Mouse (Mus musculus) ovary, adult 18-20 months (tissue): ENCODE results near the gene Ulk3.

ENCODE experiments used
- DNase-seq: peaks from one replicate; pipeline ENCODE4 v3.0.0; 2022; ENCODE audit warnings: low spot score, mixed read lengths

Ulk3 gene

DNA sequence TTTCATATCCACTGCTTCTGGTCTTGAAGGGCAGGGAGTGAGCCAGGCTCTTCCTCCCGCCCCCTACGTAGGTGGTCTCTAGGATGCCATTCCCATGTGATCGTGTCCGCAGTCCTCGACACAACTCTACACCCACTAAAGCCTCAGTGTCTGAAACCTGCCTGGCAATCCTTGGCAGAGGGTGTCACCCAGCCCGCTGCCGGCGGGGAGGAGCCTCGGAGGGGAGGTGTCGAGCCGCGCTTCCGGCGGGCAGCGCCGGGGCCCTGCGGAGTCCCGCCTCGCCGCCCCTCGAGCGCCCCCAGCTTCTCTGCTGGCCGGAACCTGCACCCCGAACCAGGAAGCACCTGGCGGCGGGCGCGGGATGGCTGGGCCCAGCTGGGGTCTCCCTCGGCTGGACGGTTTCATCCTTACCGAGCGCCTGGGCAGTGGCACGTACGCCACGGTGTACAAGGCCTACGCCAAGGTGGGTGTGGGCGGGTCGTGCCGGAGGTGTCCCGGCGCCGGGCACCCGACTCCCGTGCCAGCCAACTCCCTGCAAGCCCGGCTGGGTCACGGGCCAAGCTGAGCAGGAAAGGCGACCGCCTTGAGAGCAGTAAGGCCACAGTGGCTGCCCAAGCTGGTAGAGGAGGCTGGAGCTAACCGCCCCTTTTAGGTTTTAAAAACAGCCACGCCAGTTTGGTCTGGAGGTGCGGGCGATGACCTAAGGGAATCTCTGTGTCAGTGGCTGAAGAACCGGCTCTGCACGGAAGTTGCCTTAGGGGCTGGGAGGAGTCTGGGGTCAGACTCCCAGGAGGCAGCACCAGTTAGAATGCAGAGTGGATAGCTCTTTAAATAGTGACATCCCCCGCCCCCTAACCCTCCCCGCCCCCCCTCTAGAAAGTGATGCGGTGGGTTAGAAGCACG lies at the start of gene Ulk3:
Ulk3 (plus strand) TSS at position 229 of the 903 bp plus-strand sequence.
- DNase-seq, result peak; percentile 73

DNA sequence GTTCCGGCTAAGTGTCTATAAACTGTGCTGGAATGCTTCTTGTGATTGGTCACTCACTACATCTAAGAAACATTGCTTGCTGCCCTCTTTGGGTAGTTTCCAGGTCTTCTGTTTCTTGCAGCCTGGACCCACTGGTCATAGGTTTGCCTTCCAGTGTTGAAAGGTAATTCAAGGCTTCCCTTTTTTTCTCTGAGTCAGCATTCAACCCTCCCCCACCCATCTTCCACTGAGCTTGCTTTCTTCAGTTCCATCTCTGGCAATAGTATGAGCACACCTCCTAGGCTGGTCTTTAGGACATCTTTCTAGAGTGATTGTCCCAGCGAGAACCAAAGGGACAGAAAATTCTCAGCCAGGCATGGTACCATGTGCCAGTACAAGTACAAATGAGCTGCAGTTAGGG lies 49.7 kb upstream of the Ulk3 start:
- no peak for DNase-seq

DNA sequence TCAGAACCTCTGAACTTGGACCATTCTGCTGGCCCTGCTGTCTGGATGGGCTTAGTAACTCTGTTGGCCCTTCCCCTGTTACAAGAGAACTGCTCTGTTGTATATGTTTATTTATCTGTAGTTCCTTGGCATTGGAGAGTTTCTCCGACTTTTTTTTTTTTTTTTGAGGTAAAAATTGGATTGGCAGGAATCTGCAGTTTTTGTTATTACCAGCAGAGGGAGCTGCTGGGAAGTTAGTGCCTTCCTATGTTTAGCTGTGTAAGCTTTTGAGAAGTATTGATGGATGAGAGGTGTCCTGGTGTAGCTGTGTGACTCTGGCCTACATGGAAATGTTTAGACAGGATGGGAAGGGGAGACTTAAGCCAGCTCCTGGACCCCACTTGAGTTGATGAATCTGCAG lies 47.9 kb upstream of the Ulk3 start:
- DNase-seq, result no peak

DNA sequence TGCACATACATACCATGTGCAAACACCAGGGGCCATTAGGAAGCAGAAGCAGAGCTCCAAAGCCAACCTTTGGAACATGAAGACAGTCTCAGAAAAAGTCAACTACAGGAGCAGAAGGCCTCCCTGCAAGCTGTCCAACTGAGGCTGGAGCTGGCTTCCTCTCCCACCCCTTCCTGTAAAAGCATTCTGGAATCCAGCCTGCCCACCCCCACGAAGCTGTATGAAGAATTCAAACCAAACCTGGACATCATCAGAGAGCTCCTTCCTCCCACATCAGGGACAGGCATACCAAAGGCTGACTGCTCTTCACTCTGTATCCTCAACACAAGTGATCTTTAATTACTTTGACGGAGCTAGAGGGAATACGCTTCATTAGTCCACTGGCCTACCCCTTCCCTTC lies 45.3 kb upstream of the Ulk3 start:
- DNase-seq, result no peak

DNA sequence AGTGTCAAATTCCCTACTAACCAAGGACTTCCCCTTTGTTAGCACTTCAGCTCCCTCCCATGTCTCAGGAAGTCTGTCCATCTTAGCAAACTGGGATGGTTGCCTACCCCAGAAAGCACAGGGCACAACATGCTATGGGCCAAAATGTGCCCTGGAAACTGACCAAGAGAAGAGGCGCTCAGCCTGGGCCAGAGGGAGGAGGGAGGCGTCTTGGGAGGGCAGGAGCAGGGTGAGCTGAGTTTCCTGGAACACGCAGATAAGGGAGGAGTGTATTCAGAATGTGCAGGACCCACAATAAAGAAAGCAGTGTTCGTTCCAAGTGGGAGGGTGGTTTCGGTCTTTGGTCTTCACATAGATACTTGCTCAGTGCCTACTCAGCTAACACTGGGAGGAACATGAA lies 42.0 kb upstream of the Ulk3 start:
- DNase-seq, result peak; percentile 80

DNA sequence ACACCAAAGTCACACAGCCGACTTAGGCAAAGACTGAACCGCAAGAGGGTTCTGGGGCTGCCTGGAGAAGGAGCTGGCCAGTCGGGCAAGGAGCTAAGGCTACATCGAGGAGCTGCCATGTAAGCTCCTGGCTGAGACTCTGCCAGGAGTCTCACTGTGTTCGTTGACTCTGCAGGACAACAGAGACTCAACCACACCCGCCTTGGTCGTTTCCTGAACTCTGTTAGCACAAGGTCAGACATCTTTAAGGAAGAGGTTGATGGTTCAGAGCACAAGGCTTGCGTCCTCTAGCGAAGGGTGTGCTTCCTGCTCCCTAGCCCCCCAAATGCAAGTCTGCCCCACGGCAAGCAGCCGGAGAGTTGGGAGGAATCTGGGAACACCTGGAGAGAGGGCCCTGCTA lies 41.4 kb upstream of the Ulk3 start:
- no peak for DNase-seq

DNA sequence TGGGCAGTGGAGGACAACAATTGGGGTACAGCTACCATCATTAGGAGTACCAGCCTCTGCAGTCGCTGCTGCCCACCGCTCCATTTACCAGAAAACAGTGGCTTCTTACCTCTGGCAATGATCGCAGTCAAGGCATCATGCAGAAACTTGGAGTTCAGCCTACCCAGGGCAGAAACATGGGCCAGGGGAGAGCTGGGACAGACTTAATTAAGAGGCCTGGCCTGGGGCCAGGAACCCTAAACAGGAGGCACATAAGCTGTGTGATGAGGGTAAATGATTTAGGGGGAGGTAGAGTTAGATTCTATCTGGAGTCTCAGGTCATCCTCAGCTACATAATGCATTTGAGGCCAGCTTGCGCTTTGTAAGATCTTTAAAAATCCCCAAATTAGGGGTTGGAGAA lies 40.1 kb upstream of the Ulk3 start:
- no peak for DNase-seq

DNA sequence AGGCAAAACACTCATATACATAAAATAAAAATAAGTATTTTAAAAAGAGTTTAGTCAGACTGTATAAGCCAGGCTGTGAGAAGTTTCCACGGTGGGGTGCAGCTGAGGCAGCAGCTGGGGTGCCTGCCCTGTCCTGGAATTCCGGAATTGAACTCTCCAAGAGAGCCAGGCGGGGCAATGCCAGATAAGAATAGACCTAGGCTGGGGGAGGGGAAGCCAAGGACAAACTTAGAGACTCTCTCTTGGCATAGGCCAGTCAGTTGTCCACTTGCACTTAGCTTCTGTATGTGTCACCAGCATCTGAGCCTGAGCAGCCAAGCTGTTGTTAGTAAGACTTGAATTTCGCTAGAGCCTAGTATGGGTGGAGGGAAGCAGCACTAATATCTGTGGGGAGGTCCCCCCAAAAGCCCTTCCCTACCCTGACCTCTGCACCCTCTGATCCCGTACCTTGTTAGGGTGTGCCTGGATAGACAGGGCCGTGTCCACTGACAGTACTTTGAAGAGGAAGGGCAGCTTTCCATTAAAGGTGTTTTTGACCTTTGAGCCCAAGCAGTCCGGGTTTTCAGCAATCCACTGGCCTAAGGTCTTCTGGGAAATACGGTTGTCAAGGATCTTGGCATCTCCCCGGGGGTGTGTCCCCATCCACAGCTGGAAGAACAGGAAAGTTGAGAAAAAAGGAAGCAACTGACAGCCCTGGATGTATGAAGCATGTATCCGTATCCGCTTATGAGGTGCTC lies 39.0 kb upstream of the Ulk3 start:
- peak; percentile 39 for DNase-seq

DNA sequence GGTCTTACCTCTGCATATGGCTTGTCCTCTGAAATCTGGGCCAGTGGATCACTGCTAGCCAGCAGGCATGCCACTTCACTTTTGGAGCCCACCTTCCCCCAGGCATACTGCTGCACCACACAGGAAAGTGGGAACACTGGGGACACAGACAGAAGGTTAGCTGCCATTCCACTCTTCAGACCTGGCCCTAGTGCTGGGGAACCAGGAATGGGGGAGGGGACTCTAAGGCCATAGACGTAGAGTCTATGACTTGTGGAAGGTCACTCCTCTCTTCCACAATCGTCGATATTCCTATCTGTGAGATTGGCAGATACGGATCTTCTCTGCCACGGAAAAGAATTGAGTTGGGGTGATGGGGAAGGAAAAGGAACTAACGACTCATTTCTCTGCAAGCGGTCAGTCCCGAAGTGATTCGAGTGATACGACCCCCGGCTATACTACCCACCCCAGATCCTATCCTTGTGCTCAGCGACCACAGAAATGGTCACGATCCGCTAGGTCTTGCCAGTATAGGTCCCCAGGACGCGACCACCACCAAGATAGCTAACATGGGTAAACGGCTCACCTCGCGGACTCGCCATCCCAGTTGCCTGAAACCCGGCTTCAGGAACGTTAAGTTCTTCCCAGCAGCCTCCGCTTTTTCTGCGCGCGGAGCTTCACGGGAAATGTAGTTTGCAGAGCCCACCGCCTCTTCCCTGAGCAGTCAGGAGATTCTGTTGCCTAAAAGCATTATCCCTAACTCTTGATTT lies 36.9 kb upstream of the Ulk3 start, which contains the start of gene Mpi:
Mpi (minus strand) TSS at position 625 of the 749 bp plus-strand sequence.
- DNase-seq, result peak; percentile 40

DNA sequence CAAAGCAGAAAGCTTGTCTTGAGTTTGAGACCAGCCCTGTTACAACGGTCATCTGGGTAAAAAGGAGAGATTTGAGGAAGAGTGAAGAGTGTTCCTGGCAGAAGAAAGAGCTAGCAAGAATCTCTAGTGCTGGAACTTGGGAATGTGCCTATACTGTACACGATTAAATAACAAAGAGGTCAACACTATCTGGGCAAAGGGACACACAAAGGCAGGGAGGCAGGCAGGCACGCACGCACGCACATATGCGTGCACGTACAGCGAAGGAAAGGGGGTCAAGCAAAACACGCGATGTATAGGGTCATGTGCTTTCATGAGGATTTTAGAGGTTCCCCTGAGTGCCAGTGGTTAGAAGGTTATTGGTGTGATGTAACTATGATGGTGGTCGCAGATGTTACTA lies 36.1 kb upstream of the Ulk3 start:
- DNase-seq, result no peak

DNA sequence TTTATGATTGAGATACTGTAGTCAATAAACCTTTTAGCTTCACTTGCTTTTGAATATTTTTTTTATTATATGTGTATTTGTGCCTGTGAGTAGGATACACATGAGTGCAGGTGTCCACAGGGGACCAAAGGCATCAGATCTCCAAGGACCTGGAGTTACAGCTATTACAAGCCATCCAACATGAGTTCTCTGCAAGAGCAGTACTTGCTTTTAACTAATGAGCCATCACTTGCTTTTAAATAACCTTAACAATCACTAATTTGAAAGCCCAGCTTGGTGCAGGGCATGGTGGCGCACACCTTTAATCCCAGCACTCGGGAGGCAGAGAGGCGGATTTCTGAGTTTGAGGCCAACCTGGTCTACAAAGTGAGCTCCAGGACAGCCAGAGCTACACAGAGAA lies 34.5 kb upstream of the Ulk3 start:
- no peak for DNase-seq

DNA sequence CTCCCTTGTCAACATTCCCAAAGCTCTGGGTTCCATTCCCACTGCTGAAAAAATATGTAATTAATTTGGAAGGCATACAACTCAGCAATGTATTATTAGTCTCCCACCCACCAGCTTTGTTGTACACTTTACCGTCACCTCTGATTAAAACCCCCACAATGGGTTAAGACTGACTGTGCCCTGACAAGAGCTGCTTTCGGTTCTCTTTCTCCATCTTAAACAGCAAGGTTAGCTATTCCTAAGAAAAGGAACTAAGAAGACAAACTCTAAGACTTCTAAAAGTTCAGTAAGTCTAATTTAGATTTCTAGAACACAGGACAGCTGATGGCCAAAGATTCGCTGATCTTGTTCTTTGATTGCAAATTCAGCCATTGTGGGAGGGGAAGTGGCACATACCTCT lies 32.0 kb upstream of the Ulk3 start:
- no peak for DNase-seq

DNA sequence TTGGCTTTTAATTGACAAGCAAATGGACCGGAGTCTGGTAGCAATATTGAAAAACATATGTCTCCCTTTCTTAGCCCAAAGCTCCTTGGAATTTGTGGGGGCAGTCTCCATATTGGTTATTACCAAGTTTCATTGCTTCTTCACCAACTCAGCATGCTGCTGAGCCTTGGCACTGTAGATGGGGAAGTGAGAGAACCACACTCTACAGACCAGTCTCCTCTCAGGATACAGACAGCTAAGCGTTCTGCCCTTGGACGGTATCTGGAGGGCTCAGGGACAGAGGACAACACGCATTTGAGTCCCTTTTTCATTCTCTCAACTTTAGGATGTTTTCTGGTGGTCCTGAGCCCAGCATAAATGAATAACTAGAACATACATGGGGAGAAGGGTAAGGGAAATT lies 30.6 kb upstream of the Ulk3 start:
- DNase-seq, result no peak

DNA sequence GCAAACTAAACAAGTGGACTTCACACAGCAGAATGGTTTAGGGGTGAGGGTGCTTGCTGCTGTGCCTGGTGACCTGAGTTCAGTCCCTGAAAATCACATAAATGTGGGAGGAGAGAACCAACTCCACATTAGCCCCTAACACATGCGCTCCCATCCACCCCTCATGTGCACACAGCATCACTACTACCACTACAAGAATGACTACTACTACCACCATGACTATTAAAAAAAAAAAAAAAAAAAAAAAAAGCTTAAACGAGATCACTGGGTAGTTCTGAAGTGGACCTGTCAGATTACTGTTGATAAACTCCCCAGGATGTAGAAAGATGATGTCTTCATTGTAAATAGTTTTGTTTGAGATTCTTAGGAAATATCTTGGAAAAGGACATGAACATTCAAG lies 29.7 kb upstream of the Ulk3 start:
- no peak for DNase-seq

DNA sequence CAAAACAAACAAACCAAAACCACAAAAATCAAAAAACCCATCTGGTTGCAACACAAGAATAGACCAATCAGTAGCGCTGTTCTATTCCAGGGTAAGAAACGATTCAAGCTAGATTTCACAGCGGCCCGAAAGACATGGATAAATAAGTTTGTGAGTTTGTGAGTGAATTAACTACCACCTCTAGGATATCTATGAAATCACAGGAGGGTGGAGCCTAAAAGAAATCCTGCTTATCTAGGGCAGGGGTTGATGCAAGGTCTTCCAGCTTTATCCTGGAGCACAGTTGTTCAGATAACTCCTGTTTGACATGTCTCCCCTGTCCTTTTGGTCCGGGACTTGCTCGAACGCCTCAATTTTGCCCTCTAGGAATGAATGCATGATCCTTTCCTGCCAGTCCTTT lies 29.0 kb upstream of the Ulk3 start:
- DNase-seq, result no peak

DNA sequence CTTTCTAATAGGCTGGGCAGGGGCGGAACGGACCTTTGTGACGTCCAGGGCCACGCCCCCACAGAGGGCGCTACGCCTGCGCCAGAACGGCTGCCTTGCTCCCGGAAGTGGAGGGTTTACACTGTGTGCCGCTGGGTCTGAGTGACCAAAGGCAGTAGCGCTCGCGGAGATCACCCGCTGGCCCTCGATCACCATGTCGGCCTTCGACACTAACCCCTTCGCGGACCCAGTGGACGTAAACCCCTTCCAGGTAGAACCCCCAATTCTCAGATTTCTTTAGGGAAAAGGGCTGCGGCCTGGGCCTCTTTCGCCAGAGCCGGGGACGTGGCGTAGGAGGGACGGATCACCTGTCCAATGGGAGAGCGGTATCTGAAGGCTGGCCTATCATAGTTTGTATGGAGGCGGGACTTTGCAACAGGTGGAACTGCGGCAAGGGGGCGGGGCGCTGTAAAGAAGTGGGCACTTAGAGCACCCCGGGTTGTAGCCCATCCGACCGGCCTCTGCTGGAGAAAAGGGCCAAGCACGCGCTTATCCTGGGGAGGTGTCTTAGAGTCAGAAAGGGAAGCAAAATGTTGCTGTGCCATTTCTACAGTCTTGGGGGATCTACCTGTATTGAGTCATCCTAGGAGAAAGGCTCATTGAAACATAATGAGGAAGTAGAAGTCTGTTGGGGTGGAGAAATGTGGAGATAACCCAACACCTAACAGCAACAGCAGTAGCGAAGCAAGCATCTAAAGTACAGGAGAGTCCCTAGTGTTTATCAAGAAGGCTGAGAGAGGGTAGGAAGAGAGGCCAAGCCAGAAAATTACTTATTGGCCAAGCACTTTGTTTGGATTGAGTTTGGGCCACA lies 28.2 kb upstream of the Ulk3 start, which contains the start of gene Scamp2:
Scamp2 (plus strand) TSS at position 83 of the 850 bp plus-strand sequence.
- DNase-seq, result peak; percentile 86

DNA sequence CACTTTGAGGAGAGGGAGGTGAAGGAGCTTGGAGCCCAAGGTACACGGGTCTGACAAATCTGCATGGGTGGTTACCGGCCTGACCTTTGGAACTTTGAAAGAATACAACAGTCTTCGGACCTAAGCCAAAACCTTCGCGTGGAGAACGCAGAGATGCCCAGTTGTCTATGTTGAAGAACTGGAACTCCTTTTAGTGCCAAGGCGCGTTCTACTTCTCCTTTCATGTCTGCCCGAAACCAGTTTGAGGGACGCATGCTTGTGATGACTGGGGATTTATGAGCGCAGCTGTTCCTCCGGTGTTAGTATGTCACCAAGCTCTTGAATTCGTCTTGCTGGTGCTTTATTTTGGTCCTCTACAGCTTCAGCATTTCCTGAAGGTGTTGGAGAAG lies 27.5 kb upstream of the Ulk3 start:
- DNase-seq, result no peak

DNA sequence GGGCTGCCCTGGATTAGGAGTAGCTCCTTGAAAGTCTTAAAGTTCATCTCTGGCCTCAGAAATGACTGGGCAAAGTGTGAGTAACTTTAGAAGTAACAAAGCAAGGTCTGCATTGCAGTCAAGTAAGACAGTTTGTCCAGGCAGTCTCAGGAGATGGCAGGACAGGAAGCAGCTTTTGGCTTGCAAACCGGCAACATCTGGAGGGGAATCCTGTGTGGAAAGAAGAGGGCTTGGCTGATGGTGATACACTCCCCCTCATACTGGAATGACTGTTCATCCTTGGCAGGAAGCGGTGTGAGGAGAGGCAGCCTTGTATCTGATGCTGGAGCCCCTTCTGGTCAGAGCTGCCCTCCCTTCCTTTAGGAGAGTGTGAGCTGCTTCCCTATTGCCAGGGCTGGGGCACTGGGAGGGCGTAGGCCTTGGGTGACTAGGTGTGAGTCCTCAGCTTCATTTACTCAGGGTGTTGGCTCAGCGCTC lies 26.3 kb upstream of the Ulk3 start:
- peak; percentile 44 for DNase-seq

DNA sequence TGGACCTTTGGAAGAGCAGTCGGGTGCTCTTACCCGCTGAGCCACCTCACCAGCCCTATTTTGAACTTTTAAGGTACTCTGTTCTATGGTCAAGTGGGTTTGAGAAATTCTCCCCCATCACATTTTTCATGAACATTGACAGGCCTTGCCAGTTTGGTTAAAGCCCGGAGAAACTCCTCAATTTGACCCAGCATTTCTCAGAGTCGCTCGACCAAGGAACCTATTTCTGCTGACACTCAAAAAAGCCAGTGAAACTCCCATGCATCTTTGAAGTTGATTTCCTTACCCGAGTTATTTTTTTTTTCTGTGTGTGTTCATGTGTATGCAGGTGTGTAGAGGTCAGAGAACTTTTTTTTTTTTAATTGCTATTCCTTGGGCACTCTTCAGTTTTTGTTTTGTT lies 24.6 kb upstream of the Ulk3 start:
- no peak for DNase-seq

DNA sequence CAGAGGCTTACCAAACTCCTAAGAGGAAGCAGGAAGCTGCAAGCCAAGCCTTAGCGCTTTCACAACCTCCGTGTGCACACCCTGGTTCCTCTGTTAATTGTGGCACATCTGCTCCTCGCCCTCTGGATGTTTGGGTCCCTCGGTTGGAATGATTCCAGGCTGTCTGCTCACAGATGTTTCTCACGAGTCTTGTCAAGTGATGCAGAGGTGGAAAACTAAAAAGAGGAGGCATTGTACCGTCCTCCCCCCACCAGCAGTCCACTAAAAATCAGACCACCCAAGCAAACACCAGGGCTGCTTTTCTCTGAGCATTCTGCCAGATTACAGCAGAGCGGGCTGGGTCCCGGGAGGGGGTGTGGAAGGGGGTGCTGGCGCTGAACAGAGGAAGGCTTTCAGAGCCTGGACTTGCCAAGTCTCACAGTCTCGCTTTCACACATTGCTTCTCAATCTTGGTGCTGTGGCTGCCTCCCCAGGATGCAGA lies 23.5 kb upstream of the Ulk3 start:
- DNase-seq, result no peak

DNA sequence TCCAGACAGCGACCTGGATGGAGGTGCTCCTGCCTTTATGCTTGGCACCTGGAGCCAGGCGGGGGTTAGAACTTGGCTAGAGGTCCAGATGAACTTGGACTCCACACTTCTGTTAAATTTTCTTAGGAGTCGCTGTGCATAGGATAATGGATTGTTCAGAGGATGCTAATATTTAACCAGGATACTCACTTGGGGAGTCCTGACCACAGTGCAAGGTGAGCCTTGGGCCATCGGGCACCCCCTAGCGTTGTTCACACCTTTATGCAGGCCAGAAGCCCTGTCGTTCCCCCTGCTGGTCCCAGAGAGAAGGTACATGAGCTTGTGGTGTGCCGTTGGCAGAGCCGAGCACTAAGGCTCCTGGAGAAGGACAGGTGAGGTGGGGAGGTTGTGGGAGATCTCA lies 22.4 kb upstream of the Ulk3 start:
- no peak for DNase-seq
